Mouse (Mus musculus) frontal cortex, postnatal 25 days (tissue): ENCODE measurements around the gene Pitpnc1.
A peak's percentile ranks its signal among the peaks of the same experiment; 100 is the strongest.

Source experiments
- DNase-seq, 2 experiments: peaks; one replicate each; pipeline ENCODE4 v3.0.0; 2022; ENCODE audit warnings: low spot score in 2 of 2

Pitpnc1 gene

GRCm38 (mm10) chr11:107233252-107233890, 237.1 kb downstream of the Pitpnc1 start:
- no peak for DNase-seq

DNA sequence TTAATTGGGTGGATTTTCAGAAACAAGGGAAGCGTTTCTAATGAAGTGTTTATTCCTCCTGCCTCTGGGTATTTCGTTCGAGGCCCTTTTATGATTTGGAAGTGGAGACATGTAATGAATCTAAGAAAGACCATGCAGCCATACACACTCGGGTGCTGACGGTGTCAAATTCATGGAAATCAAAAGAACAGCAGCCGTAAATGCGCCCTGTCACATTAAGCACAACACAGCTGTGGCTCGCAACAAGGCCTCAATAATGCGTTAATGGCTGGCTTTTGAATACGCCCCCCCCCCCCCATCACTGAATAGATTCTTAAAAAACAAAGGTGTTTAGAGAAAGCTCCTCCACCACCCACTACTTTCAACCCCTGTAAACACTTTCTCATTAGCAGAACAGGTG, 240.4 kb downstream of the Pitpnc1 start:
- no peak for DNase-seq

GRCm38 (mm10) chr11:107226431-107226830, 244.1 kb downstream of the Pitpnc1 start:
- DNase-seq = no peak

DNA sequence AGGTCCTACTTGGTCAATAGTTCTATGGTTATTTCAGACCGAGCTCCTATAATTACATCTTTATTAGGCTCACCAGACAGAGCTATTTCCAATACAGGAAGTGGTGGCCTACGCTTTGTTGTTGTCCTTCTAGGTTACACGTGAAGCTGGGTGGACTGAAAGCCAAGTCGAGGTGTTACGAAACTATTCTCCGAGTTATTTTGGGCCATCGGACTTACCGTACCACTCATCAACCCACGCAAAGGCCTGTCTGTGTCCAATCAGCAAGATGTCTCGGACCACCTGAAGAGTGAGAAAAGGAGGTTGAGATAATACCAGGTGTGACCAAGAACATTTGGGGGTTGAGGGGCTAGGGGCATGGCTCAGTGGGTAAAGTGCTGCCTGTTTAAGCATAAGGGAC, 244.5 kb downstream of the Pitpnc1 start:
- no peak for DNase-seq

- DNase-seq = no peak
These were observed 245.2 kb downstream of the Pitpnc1 start for GRCm38 (mm10) chr11:107225301-107225700.

GRCm38 (mm10) chr11:107223667-107224214, 246.8 kb downstream of the Pitpnc1 start:
- DNase-seq = no peak

DNA sequence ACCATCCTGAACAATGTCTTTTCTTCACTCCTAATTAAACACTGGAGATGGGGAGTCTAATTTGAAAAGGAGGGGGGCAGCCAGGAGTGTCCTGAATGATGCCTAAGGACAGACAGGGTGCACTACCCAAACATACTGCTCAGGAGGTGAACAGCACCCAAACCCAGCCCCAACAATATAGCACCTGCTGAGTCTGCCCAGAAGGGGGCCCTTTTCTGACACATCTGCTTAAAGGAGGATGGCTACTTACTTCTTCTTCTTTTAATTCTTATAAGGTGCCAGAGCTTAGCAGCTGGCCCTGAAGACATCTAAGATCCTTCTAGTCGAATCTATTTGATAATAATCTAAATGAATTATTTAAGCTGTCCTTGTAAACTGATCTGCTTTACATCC, 247.3 kb downstream of the Pitpnc1 start:
- DNase-seq = no peak

DNA sequence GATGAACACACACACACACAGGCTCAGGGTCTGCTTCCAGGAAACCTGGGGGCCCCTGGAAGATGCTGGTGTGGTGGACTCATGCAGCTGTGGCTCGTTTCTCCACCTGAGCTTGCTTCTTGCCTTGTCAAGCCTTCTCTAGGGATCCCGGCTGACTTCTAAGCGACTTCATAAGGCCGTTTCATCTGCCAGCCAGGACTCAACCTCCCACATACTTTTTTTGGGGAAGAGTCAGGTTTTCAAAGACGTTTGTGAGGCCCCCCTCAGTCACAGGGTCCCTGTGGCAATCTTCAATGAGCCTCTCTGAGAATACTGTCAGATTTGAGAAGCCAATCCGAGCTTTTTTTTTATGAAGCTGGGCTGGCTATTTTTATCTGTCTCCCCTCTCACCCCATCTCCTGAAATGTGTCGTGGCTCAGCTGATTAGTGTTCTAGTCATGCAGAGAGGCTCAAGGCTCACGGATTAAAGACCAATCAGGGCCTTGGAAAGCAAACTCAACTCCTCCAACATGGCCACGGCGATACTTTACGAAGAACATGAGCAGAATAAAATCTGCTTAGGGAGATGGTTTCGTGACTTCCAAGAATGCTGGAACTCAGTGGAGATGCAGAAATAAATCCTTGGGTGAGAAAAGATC, 247.8 kb downstream of the Pitpnc1 start:
- no peak for DNase-seq

- DNase-seq = no peak
These were observed 255.4 kb downstream of the Pitpnc1 start for GRCm38 (mm10) chr11:107215111-107215510.

DNA sequence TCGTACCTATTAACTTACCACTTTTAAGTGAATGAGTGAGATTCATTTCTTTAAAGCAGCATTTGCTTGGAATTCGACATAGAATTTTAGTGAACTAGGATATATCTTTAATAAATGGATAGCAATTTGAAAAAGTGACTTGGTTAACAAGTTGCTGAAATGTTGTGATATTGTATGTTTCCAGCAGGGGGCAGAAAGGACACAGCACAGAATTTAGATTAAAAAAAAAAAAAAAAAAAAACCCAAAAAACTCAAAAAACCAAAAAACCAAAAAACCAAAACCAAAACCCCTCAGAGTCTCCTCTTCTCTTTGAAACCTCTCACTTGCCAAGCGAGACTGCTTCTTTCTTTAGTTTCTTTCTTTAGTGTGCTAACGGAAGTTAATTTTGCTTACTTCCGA, 256.8 kb downstream of the Pitpnc1 start:
- no peak for DNase-seq

DNA sequence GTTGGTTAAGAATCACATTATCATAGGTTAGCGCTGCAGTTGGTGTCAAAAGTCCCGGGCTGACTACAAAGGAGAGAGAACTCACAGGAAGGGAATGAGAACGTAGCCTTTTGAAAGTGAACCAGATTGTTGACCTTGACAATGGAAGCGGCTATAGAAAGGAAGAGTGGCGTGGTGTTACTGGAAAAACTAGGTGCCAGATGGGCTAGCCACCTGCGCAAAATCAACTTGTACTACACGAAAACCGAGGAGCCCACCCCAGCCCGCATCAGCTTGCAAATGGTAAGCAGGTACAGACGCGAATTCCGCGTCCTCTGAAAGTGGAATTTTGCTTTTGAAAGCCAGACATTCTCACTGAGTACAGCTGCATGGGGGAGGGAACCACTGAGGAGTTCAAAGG, 260.7 kb downstream of the Pitpnc1 start:
- DNase-seq = no peak

GRCm38 (mm10) chr11:107201773-107202172, 268.7 kb downstream of the Pitpnc1 start:
- no peak for DNase-seq

- DNase-seq = no peak
These were observed 271.2 kb downstream of the Pitpnc1 start for GRCm38 (mm10) chr11:107199281-107199680.

GRCm38 (mm10) chr11:107195334-107195733, 275.2 kb downstream of the Pitpnc1 start:
- DNase-seq = no peak

DNA sequence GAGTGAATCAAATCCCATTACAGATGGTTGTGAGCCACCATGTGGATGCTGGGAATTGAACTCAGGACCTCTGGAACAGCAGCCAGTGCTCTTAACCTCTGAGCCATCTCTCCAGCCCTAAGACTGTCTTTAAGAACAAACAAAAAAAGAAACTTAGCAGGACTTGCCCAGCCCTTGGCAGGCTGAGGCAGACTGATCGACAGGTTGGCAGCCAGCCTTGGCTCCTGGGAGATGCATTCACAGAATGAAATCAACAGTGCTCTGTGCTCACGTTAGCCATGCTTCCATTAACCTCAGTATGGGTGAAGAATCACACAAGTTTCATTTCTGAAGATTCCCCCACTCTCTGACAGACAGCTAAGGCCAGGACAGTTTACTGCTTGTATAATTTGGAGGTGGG, 280.1 kb downstream of the Pitpnc1 start:
- DNase-seq = no peak

DNA sequence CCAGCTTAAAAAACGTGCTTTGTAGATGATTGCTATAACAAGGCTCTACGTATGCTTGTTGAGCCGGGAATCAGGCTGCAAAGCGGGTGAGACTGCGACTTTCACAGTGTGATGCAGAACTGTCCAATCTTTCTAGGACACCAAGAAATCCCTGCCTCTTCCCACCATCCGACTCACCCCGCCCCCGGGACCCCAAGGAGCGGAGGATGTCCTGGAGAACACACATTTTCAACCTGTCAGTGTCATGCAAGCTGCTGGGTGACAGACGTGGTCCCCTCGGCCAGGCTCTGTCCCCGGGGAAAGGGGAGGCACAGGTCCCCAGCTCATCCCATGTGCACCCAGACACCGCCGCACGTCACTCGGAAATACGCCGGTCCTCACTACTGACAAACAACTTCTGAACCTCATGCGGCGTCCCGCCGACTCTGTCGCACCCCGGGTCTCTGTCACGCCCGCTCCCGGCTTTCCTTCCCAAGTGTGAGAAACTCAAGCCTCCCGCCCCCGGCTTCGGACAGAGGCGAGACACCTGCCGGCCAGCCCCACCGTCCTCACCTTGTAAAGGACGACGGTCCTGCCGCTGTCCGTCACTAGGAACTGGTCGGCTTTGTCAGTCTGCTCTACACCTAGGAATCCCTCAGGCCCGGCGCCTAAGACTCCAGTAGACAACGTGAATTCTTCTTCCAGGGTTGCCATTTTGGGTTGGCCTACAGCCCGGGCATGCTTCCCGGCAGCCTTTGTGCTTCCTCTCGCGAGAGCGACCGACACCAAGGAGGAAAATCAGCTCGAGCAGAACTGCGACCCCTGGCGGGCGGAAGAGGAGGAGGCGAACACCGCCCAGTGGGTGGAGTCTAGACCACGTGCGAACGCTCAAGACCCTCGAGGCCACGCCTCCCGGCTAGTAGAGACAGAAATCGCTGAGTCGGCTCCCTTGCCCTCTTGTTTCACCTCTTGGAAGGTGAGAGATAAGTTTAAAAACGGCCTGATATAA, 281.6 kb downstream of the Pitpnc1 start, which contains the start of gene Nol11:
Gene Nol11, minus strand, starts transcription at position 817 of the 988 bp plus-strand sequence.
- DNase-seq = peak; percentile 98 to 99

DNA sequence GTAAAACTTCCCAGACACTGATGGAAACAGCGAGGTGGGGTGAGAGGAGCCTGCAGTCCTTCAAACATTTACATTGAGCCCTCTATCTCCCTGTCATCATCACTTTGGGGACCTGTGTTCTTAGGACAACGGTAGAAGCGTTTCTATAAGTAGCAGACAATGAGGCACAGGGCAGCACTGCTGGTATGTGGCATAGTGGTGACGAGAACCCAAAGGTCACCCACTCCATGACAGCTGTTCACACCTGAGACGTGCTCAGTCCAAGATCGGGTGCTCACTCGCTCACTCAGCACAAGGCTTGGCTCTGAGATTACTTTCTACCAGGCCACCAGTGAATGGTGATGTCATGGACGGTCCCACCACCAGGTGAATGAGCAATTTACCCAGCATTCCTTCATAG, 286.7 kb downstream of the Pitpnc1 start:
- no peak for DNase-seq

DNA sequence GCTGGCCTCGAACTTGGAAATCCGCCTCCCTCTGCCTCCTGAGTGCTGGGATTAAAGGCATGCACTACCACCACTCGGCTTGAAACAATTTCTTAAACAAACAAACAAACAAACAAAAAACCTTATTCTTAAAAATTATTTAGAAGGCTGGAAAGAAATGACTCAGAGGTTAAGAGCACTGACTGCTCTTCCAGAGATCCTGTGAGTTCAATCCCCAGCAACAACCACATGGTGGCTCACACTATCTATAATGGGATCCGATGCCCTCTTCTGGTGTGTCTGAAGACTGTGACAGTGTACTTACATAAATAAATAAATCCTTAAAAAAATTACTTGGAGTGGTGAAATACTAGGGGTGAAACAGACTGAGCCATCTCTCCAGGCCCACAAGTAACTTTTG, 309.3 kb downstream of the Pitpnc1 start:
- DNase-seq = no peak

GRCm38 (mm10) chr11:107159034-107159433, 311.5 kb downstream of the Pitpnc1 start:
- DNase-seq = no peak
